Mouse (Mus musculus): ENCODE measurements around the gene Srsf12. TPM values are rescaled to one million over a fixed set of nuclear protein-coding genes. Genes with fewer than 3 reads are reported as not detected.

The Srsf12 gene
- polyA plus RNA-seq, 1 experiment from 2014 or later: 1.7 TPM

Other genes starting within 250 kb of the Srsf12 start
- 47.8 and 54.1 TPM in 2 replicates for gene Rragd, start 226.0 kb upstream of the Srsf12 start, polyA plus RNA-seq (2014; fragmentation: Nextera tagmentation; extraction: Ambion mirVana)
- gene Ube2j1, start 177.6 kb upstream of the Srsf12 start, polyA plus RNA-seq (2014; fragmentation: Nextera tagmentation; extraction: Ambion mirVana): 39.7 and 42.1 TPM in 2 replicates
- gene Gabrr2, start 146.0 kb upstream of the Srsf12 start, polyA plus RNA-seq (2014; fragmentation: Nextera tagmentation; extraction: Ambion mirVana): 0.16 and 0.31 TPM in 2 replicates
- gene Gabrr1, start 76.5 kb upstream of the Srsf12 start, polyA plus RNA-seq (2014; fragmentation: Nextera tagmentation; extraction: Ambion mirVana): 0.37 TPM in 1 of 2 replicates, not detected in the other
- gene Pm20d2, start 19.3 kb upstream of the Srsf12 start, polyA plus RNA-seq (2014; fragmentation: Nextera tagmentation; extraction: Ambion mirVana): 1.1 and 1.5 TPM in 2 replicates
- 84.0 and 85.5 TPM in 2 replicates for gene Pnrc1, start 81.2 kb downstream of the Srsf12 start, polyA plus RNA-seq (2014; fragmentation: Nextera tagmentation; extraction: Ambion mirVana)
- 24.5 and 24.6 TPM in 2 replicates for gene Rngtt, start 101.3 kb downstream of the Srsf12 start, polyA plus RNA-seq (2014; fragmentation: Nextera tagmentation; extraction: Ambion mirVana)

Data from heart, embryonic 11.5 days (tissue).